Mouse (Mus musculus) bone marrow macrophage, adult 2 months (primary cell): Measurements from ENCODE around the gene Gm7356.
"Not testable (repeated sequence)": the region's sequence is repeated elsewhere in the genome, so short reads cannot be mapped to it uniquely, and the experiment has no call there.

ENCODE experiments used
- CTCF ChIP-seq: IDR thresholded peaks from 2 replicates; pipeline ENCODE4 v1.5.1; 2012; ENCODE audit warnings: low read depth, mild to moderate bottlenecking, low read length, moderate library complexity
- POLR2A ChIP-seq: IDR thresholded peaks from 2 replicates; pipeline ENCODE4 v1.6.1; 2012; ENCODE audit warnings: mild to moderate bottlenecking, low read depth, low read length, borderline replicate concordance

GRCm38 (mm10) chr17:14003604-14004003, at the start of gene Gm7356:
- not testable (repeated sequence) for TF ChIP-seq POLR2A, CTCF
